Mouse (Mus musculus): ENCODE results near the gene Tmem258.

DNA sequence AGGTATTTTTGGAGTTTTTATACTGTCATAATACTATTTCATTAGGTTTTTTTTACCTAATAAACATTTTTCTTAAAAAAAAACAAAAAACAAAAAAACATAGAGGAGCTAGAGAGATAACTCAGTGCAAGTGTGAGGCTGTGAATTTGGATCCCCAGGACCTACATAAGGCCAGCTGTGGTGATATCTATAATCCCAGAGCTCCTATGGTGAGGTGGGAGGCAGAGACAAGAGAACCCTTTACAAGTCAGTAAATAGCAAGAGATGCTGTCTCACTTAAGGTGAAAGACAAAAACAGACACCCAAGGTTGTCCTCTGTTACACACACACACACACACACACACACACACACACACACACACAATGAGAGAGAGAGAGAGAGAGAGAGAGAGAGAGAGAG, 34.6 kb upstream of the Tmem258 start:
- no peak for TF ChIP-seq CTCF (conservative IDR thresholded peaks at IDR 0.05; ENCODE audit: insufficient read depth, insufficient read length, low read depth, low read length)
- TF ChIP-seq POLR2A (IDR thresholded peaks at IDR 0.05; ENCODE audit: low read depth, low read length), result no peak
